Mouse (Mus musculus): ENCODE data around the gene Ptpn14.

- no peak for TF ChIP-seq CTCF (IDR thresholded peaks at IDR 0.05; ENCODE audit: borderline replicate concordance, control insufficient read depth, extremely low read depth, insufficient read depth, low read length, poor library complexity)
- TF ChIP-seq POLR2A (IDR thresholded peaks at IDR 0.05; ENCODE audit: control insufficient read depth, extremely low read depth, insufficient read depth, low read length, poor library complexity) = no peak
These were observed 160.7 kb downstream of the Ptpn14 start for GRCm38 (mm10) chr1:189888749-189889148.

Data from thymus, adult 2 months (tissue).